Mouse (Mus musculus) ES-E14 (cell line): ENCODE results near the gene Olfr638.

ENCODE experiments used
- CHD2 ChIP-seq: IDR thresholded peaks from 2 replicates; pipeline ENCODE4 v1.6.1; 2014; ENCODE audit warnings: mild to moderate bottlenecking, low read depth, low read length, inconsistent platforms
- ZC3H11A ChIP-seq: IDR thresholded peaks from 2 replicates; pipeline ENCODE4 v1.6.1; 2012; ENCODE audit warnings: low read depth, mild to moderate bottlenecking, inconsistent platforms, low read length, borderline replicate concordance

DNA sequence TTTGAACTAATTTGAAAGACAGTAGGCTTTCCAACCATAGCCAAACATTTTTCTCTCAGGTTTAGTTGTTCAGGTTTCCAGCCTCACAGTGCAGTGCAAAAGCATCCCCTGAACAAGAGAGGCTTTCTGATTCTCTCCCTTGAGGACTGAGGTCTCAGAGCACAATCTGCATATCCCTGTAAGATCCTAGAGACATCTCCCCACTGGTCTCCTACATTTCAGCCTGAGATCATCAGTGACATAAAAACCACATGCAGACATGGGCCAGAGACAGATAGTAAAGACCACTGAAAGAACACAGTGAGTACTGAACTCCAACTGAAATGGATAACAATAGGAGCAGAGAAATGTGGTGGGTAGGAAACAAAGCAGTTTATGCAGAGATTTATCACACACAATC, at the start of gene Olfr638:
- TF ChIP-seq ZC3H11A (no peak), CHD2 (no peak)
